Mouse (Mus musculus): ENCODE results near the gene Gpr1.
"Not testable (repeated sequence)": the region's sequence is repeated elsewhere in the genome, so short reads cannot be mapped to it uniquely, and the experiment has no call there.

The Gpr1 gene

DNA sequence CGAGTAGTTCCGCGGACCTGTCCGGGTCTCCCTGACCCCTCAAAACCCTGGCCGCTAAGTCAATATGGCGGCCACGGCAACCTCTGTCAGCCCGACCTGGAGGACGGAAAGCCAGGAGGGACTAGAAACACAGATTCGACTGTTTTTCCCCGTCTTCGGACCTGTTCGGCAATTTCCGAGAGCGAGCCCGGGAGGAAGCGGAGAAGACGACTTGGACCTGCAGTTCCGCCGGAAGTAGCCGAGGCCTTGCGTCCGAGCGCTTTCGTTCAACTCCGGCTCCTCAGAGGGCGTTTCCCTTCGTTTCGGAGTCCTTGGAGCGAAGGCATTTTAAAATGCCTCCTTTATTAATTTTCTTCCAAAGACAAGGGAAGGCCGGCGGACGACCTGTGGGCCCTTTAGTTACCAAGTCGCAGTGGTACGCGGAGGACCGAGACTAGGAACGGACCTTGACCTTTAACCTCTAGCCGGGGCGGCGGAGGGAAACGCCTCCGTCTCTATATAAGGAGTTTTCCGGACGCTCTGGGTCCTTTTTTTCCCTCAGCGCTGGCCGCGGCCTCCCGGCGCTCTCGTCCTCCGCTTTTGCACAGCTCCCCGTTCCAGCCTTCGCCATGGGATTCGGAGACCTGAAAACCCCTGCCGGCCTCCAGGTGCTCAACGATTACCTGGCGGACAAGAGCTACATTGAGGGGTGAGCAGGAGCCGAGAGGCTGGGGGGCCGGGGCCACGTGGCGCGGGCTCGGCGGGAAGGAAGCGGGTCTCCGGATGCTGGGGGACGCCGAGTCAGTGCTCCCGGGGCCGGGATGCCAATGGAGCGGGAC, 37.5 kb downstream of the Gpr1 start, which contains the start of the genes Eef1b2 and Ndufs1:
TSS of gene Eef1b2 (plus strand) at position 222 of the 818 bp plus-strand sequence.
TSS of gene Ndufs1 (minus strand) at position 230 of the 818 bp plus-strand sequence.
- DNase-seq = peak; percentile 97

DNA sequence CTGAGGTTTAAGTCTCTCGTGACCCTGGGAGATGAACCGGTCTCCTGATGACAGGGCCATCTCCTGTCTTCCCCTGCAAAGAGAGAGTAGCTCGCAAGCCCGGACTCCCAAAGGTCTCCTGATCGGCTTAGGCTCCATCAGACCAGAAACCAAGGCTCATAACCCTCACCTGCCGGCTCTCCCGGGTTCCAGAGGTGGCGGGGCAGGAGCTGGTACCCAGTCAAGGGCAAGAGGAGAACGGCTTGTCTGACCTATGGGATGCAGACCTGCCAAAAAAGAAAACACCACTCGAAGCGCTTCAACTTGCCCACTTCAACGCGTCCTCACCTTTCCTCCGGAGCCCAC, 38.1 kb downstream of the Gpr1 start:
- DNase-seq = no peak

DNA sequence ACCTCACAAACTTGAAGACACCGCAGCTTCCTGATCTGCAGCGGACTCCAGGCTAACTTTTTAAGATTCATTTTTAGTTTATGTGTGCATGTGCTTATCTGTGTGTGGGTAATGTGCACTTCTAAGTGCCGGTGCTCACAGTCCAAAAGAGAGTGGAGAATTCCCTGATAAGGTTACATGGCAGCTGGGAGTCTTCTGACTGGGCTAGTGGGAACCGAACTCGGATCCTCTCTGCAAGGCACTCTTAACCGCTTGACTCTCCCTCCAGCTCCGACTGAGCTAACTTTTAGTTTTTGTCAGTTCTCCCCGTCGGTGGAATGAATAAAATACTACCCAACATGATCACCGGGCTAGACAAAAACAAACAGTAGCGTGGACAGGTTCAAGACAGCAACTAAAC, 38.5 kb downstream of the Gpr1 start:
- peak; percentile 40 for DNase-seq

DNA sequence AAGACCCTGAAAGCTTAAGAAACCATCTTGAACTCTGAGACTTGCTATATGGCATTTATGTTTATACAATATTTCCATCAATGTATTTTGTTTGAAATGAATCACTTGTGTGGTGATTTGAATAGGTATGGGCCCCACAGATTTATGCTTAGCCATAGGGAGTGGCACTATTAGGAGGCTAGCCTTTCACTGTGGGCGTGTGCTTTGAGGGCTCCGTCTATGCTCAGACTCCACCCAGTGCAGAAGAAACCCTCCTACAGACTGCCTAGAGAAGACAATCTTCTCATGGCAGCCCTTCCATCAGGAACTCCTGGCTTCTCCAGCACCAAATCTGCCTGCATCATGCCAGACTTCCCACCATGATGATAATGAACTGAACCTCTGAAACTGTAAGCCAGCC, 45.7 kb downstream of the Gpr1 start:
- no peak for DNase-seq

DNA sequence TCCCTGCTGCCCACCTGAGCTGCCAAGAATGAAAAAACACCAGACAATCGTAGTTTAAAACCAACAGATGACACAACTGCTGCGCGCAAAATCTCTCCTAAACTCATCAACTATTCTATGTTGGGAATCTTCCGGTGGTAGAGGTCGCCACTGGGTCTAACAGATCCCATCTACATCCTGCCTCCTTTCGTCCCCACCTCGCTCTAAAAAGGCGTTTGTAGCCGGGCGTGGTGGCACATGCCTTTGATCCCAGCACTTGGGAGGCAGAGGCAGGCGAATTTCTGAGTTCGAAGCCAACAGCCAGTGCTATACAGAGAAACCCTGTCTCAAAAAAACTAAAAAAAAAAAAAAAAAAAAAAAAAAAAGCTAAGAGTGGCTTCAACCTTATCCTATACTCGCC, 74.1 kb downstream of the Gpr1 start:
- no peak for DNase-seq

DNA sequence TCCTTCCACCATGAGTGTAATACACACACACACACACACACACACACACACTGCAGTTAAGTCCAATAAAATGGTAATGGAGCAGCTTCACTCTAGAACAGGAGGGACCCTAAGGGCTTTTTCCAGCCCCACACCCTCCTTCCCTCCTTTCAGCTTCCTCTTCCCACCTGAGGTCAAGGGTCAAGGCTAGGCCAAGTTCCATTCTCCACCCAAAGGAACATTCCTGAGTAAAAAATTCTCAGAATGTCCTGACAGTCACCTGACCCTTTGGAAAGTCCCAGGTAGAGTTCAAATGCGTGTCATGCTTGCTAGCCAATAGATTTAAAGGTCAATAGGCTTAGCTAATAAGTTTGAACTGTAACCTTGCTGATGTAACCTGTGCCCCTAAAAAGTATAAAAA, 75.8 kb downstream of the Gpr1 start:
- not testable (repeated sequence) for DNase-seq

DNA sequence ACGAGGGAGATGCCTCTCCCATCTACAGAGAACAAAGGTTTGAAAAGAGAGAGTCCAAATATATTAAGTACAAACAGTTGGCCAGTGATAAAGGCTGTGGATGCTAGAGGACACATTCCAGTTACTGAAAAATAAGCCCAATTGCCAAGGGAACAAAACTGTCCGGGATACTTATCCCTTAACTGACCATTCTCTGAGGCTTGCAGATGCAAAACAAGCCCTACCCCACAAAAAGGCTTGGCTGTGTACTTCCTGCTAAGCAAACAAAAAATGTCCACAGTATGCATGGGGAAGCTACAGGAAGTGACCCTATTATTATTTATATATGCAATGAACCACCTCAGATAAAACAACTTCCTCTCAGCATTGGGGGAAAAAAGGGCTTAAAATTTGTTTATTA, 76.4 kb downstream of the Gpr1 start:
- DNase-seq = no peak

DNA sequence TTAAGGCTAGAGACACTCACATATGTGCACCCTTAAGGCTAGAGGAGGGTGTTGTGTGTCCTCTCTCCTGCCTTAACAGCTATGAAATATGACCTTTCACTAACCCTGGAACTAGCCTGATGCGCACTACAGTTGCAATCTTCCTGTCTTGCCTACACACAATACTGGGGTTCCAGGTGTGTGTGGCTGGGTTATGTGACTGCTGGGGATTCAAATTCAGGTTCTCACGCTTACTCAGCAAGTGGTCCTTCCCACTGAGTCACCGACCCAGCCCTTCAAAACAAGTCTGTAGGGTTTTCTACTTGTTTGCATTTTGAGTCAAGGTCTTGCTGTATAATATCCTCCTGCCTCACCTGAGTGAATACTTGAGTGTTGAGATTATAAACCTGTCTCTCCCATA, 79.8 kb downstream of the Gpr1 start:
- DNase-seq = no peak

Measured in thymus, postnatal 4 days (tissue).